Mouse (Mus musculus) liver, embryonic 14.5 days (tissue): ENCODE results near the gene Klhl29. TPM values are rescaled to one million over a fixed set of nuclear protein-coding genes. Genes with fewer than 3 reads are reported as not detected.

Experiments
- ATAC-seq: fragments of 200-750 bp; cut with Nextera tagmentation; 2 replicates; pipeline ENCODE4 v1.8.0; 2017; ENCODE audit warnings: moderate number of reproducible peaks, mild to moderate bottlenecking, moderate library complexity; ENCODE audit not compliant: insufficient read depth
- DNase-seq, 3 experiments: peaks; one replicate each; pipeline ENCODE4 v3.0.0-alpha.2; 2012 to 2013; ENCODE audit warnings: low read depth in 3 of 3, low spot score in 3 of 3
- H3K27ac ChIP-seq: fragments of 300-500 bp; sonication (generic); 2 replicates; pipeline ENCODE4 v1.5.1; 2014; ENCODE audit warnings: moderate library complexity, mild to moderate bottlenecking, control low read depth, inconsistent platforms
- H3K27me3 ChIP-seq: fragments of 300-500 bp; sonication (generic); 2 replicates; pipeline ENCODE4 v1.6.1; 2014; ENCODE audit warnings: mild to moderate bottlenecking, low read length, moderate library complexity; ENCODE audit not compliant: control insufficient read depth, insufficient read depth
- H3K36me3 ChIP-seq: fragments of 300-500 bp; sonication (generic); replicated peaks from 2 replicates; pipeline ENCODE4 v1.6.1; 2014; ENCODE audit warnings: low read depth; ENCODE audit not compliant: control insufficient read depth, insufficient read depth
- H3K4me1 ChIP-seq, 2 experiments: fragments of 200-500 bp in 1 of 2; fragments of 300-500 bp in 1 of 2; sonication (generic) in 1 of 2; replicated peaks; 2 replicates each; pipeline ENCODE4 v1.6.1; 2012 to 2014; ENCODE audit warnings: antibody characterized with exemption in 1 of 2, inconsistent platforms in 1 of 2, low read length in 1 of 2; ENCODE audit not compliant: control insufficient read depth in 2 of 2, insufficient read depth in 2 of 2
- H3K4me2 ChIP-seq: fragments of 300-500 bp; sonication (generic); 2 replicates; pipeline ENCODE4 v1.6.1; 2014; ENCODE audit warnings: low read depth, mild to moderate bottlenecking, control low read depth, moderate library complexity
- H3K4me3 ChIP-seq, 2 experiments: fragments of 200-500 bp in 1 of 2; fragments of 300-500 bp in 1 of 2; sonication (generic) in 1 of 2; 2 replicates each; pipeline ENCODE4 v1.5.1; 2012 to 2014; ENCODE audit warnings: low read depth in 2 of 2, low read length in 2 of 2, mild to moderate bottlenecking in 2 of 2, control low read depth in 1 of 2, inconsistent platforms in 1 of 2, moderate library complexity in 1 of 2; ENCODE audit not compliant: insufficient read depth in 1 of 2
- H3K9ac ChIP-seq: fragments of 300-500 bp; sonication (generic); replicated peaks from 2 replicates; pipeline ENCODE4 v1.6.1; 2014; ENCODE audit warnings: mild to moderate bottlenecking, control low read depth, moderate library complexity
- H3K9me3 ChIP-seq: fragments of 300-500 bp; sonication (generic); 2 replicates; pipeline ENCODE4 v1.6.1; 2016; ENCODE audit warnings: low read length, mixed read lengths; ENCODE audit not compliant: control insufficient read depth
- CTCF ChIP-seq: IDR thresholded peaks from 2 replicates; pipeline ENCODE4 v1.5.1; 2016; ENCODE audit warnings: antibody characterized with exemption, low read depth, control low read depth
- EP300 ChIP-seq: IDR thresholded peaks from 2 replicates; pipeline ENCODE4 v1.6.1; 2016; ENCODE audit warnings: antibody characterized with exemption, low read depth
- WGBS: fragments of 180-500 bp; shearing (Covaris S2); extraction: QIAGEN DNeasy Blood & Tissue Kit; methylation state at CpG from one replicate; pipeline ENCODE4 v1.1.7; 2014; ENCODE audit not compliant: insufficient replicate concordance; 5-methylcytosine and 5-hydroxymethylcytosine counted together
- polyA plus RNA-seq, 2 experiments: library from polyadenylated mRNA; depleted of rRNA in 1 of 2; stranded (reverse) in 1 of 2; unstranded in 1 of 2; fragments of >200 nt; fragmentation: Nextera tagmentation in 1 of 2; extraction: Ambion mirVana in 1 of 2; gene quantifications; 2 replicates each; pipeline versions ENCODE4 v1.2.1 to v1.2.3; 2012 to 2014

The Klhl29 gene
- polyA plus RNA-seq, 2 experiments, result 0.06 to 0.11 TPM

GRCm38 (mm10) chr12:5136300-5136699 is 239.2 kb downstream of the Klhl29 start:
- H3K9ac ChIP-seq, result no peak overlapping the region
- ATAC-seq, result no peak

GRCm38 (mm10) chr12:5129190-5129589 is 246.3 kb downstream of the Klhl29 start:
- no peaks in the 10 kb centered on the region for H3K27me3 ChIP-seq
- H3K9me3 ChIP-seq, result no peaks in the 10 kb centered on the region
- H3K4me3 ChIP-seq, result no peak overlapping the region
- ATAC-seq (no peak), DNase-seq (no peak)
- no peak for TF ChIP-seq EP300
- no peaks in the 10 kb centered on the region for H3K36me3 ChIP-seq
- no peak overlapping the region for H3K4me2 ChIP-seq
- no peak overlapping the region for H3K9ac ChIP-seq
- no peak overlapping the region for H3K27ac ChIP-seq
- WGBS, result 65% methylated on average over 4 of the region's 4 CpGs
- H3K4me1 ChIP-seq, result no peaks in the 10 kb centered on the region

More at GRCm38 (mm10) chr12:5136300-5136699, 239.2 kb downstream of the Klhl29 start:
- Histone ChIP-seq H3K36me3 (no peaks in the 10 kb centered on the region), H3K4me2 (no peak overlapping the region), H3K4me3 (no peak overlapping the region), H3K27me3 (no peaks in the 10 kb centered on the region), H3K27ac (no peak overlapping the region), H3K9me3 (no peaks in the 10 kb centered on the region), H3K4me1 (no peaks in the 10 kb centered on the region)
- WGBS, result 22% methylated on average over 4 of the region's 4 CpGs
- peak in 2 of 3 experiments; percentile 13 to 20 for DNase-seq
- TF ChIP-seq CTCF (peak; percentile 91), EP300 (no peak)

GRCm38 (mm10) chr12:5125907-5126306 is 249.6 kb downstream of the Klhl29 start:
- Histone ChIP-seq H3K4me1 (no peaks in the 10 kb centered on the region), H3K4me3 (no peak overlapping the region), H3K27me3 (no peaks in the 10 kb centered on the region), H3K4me2 (no peak overlapping the region), H3K27ac (no peak overlapping the region), H3K36me3 (no peaks in the 10 kb centered on the region), H3K9me3 (no peaks in the 10 kb centered on the region), H3K9ac (no peak overlapping the region)
- TF ChIP-seq EP300 (no peak), CTCF (no peak)
- no peak for ATAC-seq
- no peak for DNase-seq
- WGBS, result 46% methylated on average over 7 of the region's 7 CpGs

- Histone ChIP-seq H3K36me3 (no peaks in the 10 kb centered on the region), H3K27ac (no peak overlapping the region), H3K9ac (no peak overlapping the region), H3K4me3 (no peak overlapping the region), H3K4me2 (no peak overlapping the region), H3K27me3 (no peaks in the 10 kb centered on the region), H3K9me3 (no peaks in the 10 kb centered on the region), H3K4me1 (peaks cover 0 to 4% of the 10 kb centered on the region in 2 experiments; a peak in 1 of 4 replicates)
- TF ChIP-seq EP300 (no peak), CTCF (no peak)
- ATAC-seq (no peak), DNase-seq (no peak)
- WGBS, result 27% methylated on average over 8 of the region's 8 CpGs
Observed at GRCm38 (mm10) chr12:5122972-5123371, 252.5 kb downstream of the Klhl29 start.

GRCm38 (mm10) chr12:5120249-5120648 is 255.2 kb downstream of the Klhl29 start:
- no peaks in the 10 kb centered on the region for H3K9me3 ChIP-seq
- no peaks in the 10 kb centered on the region for H3K27me3 ChIP-seq
- TF ChIP-seq EP300 (no peak), CTCF (no peak)
- H3K4me1 ChIP-seq, result peaks cover 0 to 4% of the 10 kb centered on the region in 2 experiments; a peak in 1 of 4 replicates
- ATAC-seq, result no peak
- 29% methylated on average over 6 of the region's 6 CpGs for WGBS
- H3K4me2 ChIP-seq, result peak overlapping the region; percentile 24; the same call in 1 of the 2 replicates
- H3K27ac ChIP-seq, result no peak overlapping the region
- H3K9ac ChIP-seq, result no peak overlapping the region
- no peak for DNase-seq
- no peak overlapping the region for H3K4me3 ChIP-seq
- H3K36me3 ChIP-seq, result no peaks in the 10 kb centered on the region
